Mouse (Mus musculus): Measurements from ENCODE around the gene Olfr376. TPM values are rescaled to one million over a fixed set of nuclear protein-coding genes. Genes with fewer than 3 reads are reported as not detected.

The Olfr376 gene
- not detected in 2 replicates for polyA plus RNA-seq (2015; fragmentation: Nextera tagmentation; extraction: Ambion mirVana)

DNA sequence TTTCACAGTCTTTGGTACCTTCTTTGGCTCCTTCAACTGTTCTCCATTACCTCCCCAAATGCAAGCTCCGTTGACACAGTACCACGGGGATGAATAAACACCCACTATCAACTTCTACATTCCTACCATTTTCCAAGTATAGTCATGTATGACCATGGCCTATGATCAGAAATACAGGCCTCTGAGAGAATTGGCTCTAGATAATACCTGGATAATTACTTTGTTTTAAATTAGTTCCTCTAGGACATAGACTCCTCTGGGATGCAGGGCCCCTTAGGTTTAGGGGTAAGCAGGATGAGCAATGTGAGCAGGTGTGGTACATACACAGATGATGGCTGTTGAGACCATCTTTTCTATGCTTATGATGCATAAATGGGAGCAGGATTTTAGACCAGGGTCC, at the start of gene Olfr376:
TSS of gene Olfr376 (plus strand) at position 301 of the 400 bp plus-strand sequence.
- no peak within 1 kb of the TSS for H3K9ac ChIP-seq
- H3K4me1 ChIP-seq (replicated peaks), result no peaks in the 10 kb centered on the region
- H3K27me3 ChIP-seq, result no peaks in the 10 kb centered on the region
- H3K36me3 ChIP-seq, result no peaks in the 10 kb centered on the region
- no peak within 1 kb of the TSS for H3K27ac ChIP-seq (replicated peaks)
- no peaks in the 10 kb centered on the region for H3K9me3 ChIP-seq
- ATAC-seq (ENCODE audit: low read depth), result no peak
- WGBS, result 93% methylated on average over 2 of the region's 2 CpGs
- no peak within 1 kb of the TSS for H3K4me2 ChIP-seq
- no peak within 1 kb of the TSS for H3K4me3 ChIP-seq

DNA sequence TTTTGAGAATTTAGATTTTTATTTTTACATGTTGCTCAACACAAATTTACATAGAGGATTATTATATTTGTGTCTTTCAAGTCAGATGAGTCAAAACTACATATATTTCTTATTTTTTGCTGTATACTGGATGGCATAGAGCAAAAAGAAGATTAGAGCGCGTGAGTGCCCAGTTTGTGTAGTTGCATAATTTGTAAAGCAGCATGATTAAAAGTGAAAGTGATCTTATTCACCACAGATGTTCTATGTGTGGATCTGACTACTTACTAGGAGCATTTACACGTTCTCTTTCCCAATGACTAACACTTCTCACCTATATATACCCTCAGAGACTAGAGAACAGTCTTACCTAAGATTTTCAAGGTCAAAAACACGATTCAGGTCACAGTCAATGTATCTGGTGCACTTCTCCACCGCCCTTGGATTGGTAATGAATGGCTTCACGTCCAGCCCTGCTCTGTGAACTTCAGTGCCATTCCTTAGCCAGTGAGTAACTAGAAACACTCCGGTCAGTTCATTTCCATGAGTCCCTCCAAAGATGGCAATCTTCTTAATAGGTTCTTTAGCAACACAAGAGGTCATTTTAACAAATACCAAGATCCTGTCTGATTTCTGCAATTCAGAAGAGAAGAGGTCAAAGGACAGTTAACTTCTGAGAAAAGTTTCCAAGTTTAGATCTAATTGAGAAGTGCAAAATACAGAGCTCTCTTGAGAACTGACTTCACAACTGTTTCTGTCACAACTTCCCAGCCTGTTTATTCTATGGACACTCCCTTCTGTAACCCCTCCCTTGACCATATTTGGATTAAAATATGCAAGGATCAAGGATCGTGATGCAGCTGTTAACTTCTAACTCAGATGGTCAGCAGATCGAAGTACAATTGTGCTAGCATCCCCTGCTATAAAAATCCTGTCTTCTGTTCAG, 46.9 kb upstream of the Olfr376 start:
- H3K4me1 ChIP-seq (replicated peaks), result no peaks in the 10 kb centered on the region
- H3K9ac ChIP-seq, result no peak overlapping the region
- no peak overlapping the region for H3K27ac ChIP-seq (replicated peaks)
- no peaks in the 10 kb centered on the region for H3K36me3 ChIP-seq
- no peak overlapping the region for H3K4me3 ChIP-seq
- WGBS, result 75% methylated on average over 9 of the region's 9 CpGs
- no peak for ATAC-seq (ENCODE audit: low read depth)
- H3K4me2 ChIP-seq, result no peak overlapping the region
- H3K27me3 ChIP-seq, result no peaks in the 10 kb centered on the region
- no peaks in the 10 kb centered on the region for H3K9me3 ChIP-seq

DNA sequence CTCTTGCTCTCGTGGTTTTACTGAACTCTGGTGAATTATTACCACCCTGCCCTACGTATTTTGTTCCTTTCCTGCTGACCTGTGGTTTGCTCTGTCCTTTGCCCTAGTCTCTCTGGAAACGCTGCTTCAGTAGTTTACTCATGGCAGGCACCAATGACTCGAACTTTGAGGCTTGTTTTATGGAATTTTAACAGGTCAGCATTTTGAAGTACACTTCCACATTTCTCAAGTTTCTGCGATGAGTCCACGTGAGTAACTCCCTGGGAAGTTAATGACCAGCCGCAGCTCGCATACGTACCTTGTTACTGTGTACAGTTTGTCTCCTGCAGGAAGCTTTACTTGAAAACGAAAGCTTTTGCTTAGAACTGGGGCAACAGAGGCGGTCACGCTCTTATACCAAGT, 44.6 kb upstream of the Olfr376 start:
- H3K27me3 ChIP-seq, result no peaks in the 10 kb centered on the region
- H3K4me2 ChIP-seq, result no peak overlapping the region
- no peaks in the 10 kb centered on the region for H3K9me3 ChIP-seq
- no peak for ATAC-seq (ENCODE audit: low read depth)
- no peak overlapping the region for H3K27ac ChIP-seq (replicated peaks)
- H3K4me1 ChIP-seq (replicated peaks), result no peaks in the 10 kb centered on the region
- 58% methylated on average over 12 of the region's 12 CpGs for WGBS
- no peak overlapping the region for H3K4me3 ChIP-seq
- H3K9ac ChIP-seq, result no peak overlapping the region
- no peaks in the 10 kb centered on the region for H3K36me3 ChIP-seq

GRCm38 (mm10) chr11:73327361-73327760, 43.7 kb upstream of the Olfr376 start:
- H3K4me3 ChIP-seq, result no peak overlapping the region
- WGBS, result 75% methylated on average over 4 of the region's 4 CpGs
- ATAC-seq (ENCODE audit: low read depth), result no peak

DNA sequence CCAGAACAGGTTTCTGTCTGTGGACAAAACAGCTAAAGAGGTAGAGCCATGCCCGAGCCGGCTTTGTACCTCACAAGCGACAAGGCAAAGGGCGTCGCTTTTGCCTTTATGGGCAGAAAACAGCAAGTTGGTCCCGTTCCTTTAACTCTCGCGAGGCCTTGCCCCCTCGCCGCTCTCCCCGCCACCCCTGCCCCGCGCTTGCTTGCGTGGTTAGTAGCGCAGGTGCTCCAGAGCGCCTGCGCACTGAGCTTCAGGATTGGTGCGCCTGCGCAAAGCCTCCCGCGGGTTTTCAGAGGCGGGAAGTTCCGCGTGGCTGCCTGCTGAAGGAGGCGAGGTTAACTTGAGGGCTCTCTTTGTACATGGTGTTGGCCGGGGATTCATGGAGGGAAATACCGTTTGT, 41.6 kb upstream of the Olfr376 start, which contains the start of the genes Aspa, Gm49340 and Spata22:
TSS of gene Aspa (minus strand) at position 155 of the 400 bp plus-strand sequence.
TSS of gene Gm49340 (plus strand) at position 300 of the 400 bp plus-strand sequence.
TSS of gene Spata22 (plus strand) at position 300 of the 400 bp plus-strand sequence.
- Histone ChIP-seq H3K9ac (no peak within 1 kb of the TSS), H3K4me2 (no peak within 1 kb of the TSS), H3K36me3 (no peaks in the 10 kb centered on the region), H3K9me3 (no peaks in the 10 kb centered on the region), H3K27me3 (no peaks in the 10 kb centered on the region), H3K4me1 (replicated peaks) (no peaks in the 10 kb centered on the region), H3K27ac (replicated peaks) (no peak within 1 kb of the TSS), H3K4me3 (no peak within 1 kb of the TSS)
- ATAC-seq (ENCODE audit: low read depth), result no peak
- 83% methylated on average over 27 of the region's 27 CpGs for WGBS

More at GRCm38 (mm10) chr11:73327361-73327760, 43.7 kb upstream of the Olfr376 start:
- Histone ChIP-seq H3K27ac (replicated peaks) (no peak overlapping the region), H3K4me1 (replicated peaks) (no peaks in the 10 kb centered on the region), H3K36me3 (no peaks in the 10 kb centered on the region), H3K9ac (no peak overlapping the region), H3K9me3 (no peaks in the 10 kb centered on the region), H3K27me3 (no peaks in the 10 kb centered on the region), H3K4me2 (no peak overlapping the region)

GRCm38 (mm10) chr11:73333357-73333756, 37.7 kb upstream of the Olfr376 start:
- no peaks in the 10 kb centered on the region for H3K27me3 ChIP-seq
- WGBS, result 72% methylated on average over 2 of the region's 2 CpGs
- no peak overlapping the region for H3K27ac ChIP-seq (replicated peaks)
- H3K4me2 ChIP-seq, result no peak overlapping the region
- H3K4me3 ChIP-seq, result no peak overlapping the region
- no peak for ATAC-seq (ENCODE audit: low read depth)
- H3K9me3 ChIP-seq, result no peaks in the 10 kb centered on the region
- H3K4me1 ChIP-seq (replicated peaks), result no peaks in the 10 kb centered on the region
- no peaks in the 10 kb centered on the region for H3K36me3 ChIP-seq
- H3K9ac ChIP-seq, result no peak overlapping the region

GRCm38 (mm10) chr11:73336919-73337318, 34.1 kb upstream of the Olfr376 start:
- H3K27ac ChIP-seq (replicated peaks), result no peak overlapping the region
- no peaks in the 10 kb centered on the region for H3K9me3 ChIP-seq
- 81% methylated on average over 4 of the region's 4 CpGs for WGBS
- H3K36me3 ChIP-seq, result no peaks in the 10 kb centered on the region
- ATAC-seq (ENCODE audit: low read depth), result no peak
- no peak overlapping the region for H3K4me2 ChIP-seq
- H3K9ac ChIP-seq, result no peak overlapping the region
- no peaks in the 10 kb centered on the region for H3K27me3 ChIP-seq
- H3K4me3 ChIP-seq, result no peak overlapping the region
- H3K4me1 ChIP-seq (replicated peaks), result no peaks in the 10 kb centered on the region

GRCm38 (mm10) chr11:73350483-73350882, 20.6 kb upstream of the Olfr376 start, which contains the start of gene Olfr20:
TSS of gene Olfr20 (plus strand) at chr11:73350783.
- Histone ChIP-seq H3K9me3 (no peaks in the 10 kb centered on the region), H3K4me2 (no peak within 1 kb of the TSS), H3K27me3 (no peaks in the 10 kb centered on the region), H3K4me1 (replicated peaks) (no peaks in the 10 kb centered on the region), H3K9ac (no peak within 1 kb of the TSS), H3K36me3 (no peaks in the 10 kb centered on the region), H3K4me3 (no peak within 1 kb of the TSS), H3K27ac (replicated peaks) (no peak within 1 kb of the TSS)
- WGBS, result 56% methylated on average over 3 of the region's 3 CpGs
- no peak for ATAC-seq (ENCODE audit: low read depth)

- ATAC-seq (ENCODE audit: low read depth), result no peak
- 76% methylated on average over 4 of the region's 4 CpGs for WGBS
- Histone ChIP-seq H3K9me3 (no peaks in the 10 kb centered on the region), H3K9ac (no peak overlapping the region), H3K4me1 (replicated peaks) (no peaks in the 10 kb centered on the region), H3K4me2 (no peak overlapping the region), H3K4me3 (no peak overlapping the region), H3K27ac (replicated peaks) (no peak overlapping the region), H3K27me3 (no peaks in the 10 kb centered on the region), H3K36me3 (no peaks in the 10 kb centered on the region)
Observed at GRCm38 (mm10) chr11:73395374-73395773, 24.3 kb downstream of the Olfr376 start.

GRCm38 (mm10) chr11:73399514-73399913, 28.5 kb downstream of the Olfr376 start, which contains the start of gene Olfr1:
TSS of gene Olfr1 (minus strand) at chr11:73399614.
- no peak within 1 kb of the TSS for H3K9ac ChIP-seq
- H3K4me1 ChIP-seq (replicated peaks), result no peaks in the 10 kb centered on the region
- H3K4me3 ChIP-seq, result no peak within 1 kb of the TSS
- no peaks in the 10 kb centered on the region for H3K27me3 ChIP-seq
- no peak for ATAC-seq (ENCODE audit: low read depth)
- no peak within 1 kb of the TSS for H3K4me2 ChIP-seq
- H3K9me3 ChIP-seq, result no peaks in the 10 kb centered on the region
- no peaks in the 10 kb centered on the region for H3K36me3 ChIP-seq
- no peak within 1 kb of the TSS for H3K27ac ChIP-seq (replicated peaks)
